Mouse (Mus musculus): ENCODE results near the gene Nlgn1.

Nlgn1 gene

GRCm38 (mm10) chr3:26194970-26195369, 137.3 kb downstream of the Nlgn1 start:
- DNase-seq = no peak

- no peak for DNase-seq
Observed at GRCm38 (mm10) chr3:26181013-26181412, 151.2 kb downstream of the Nlgn1 start.

- no peak for DNase-seq
Observed at GRCm38 (mm10) chr3:26175371-26175770, 156.9 kb downstream of the Nlgn1 start.

GRCm38 (mm10) chr3:26174257-26174656, 158.0 kb downstream of the Nlgn1 start:
- DNase-seq = peak; percentile 15 to 44

- no peak for DNase-seq
Observed at GRCm38 (mm10) chr3:26173613-26174012, 158.6 kb downstream of the Nlgn1 start.

- DNase-seq = no peak
Observed at GRCm38 (mm10) chr3:26166711-26167110, 165.5 kb downstream of the Nlgn1 start.

- DNase-seq = peak; percentile 66 to 69
Observed at GRCm38 (mm10) chr3:26153782-26154181, 178.5 kb downstream of the Nlgn1 start.

- peak; percentile 20 to 27 for DNase-seq
Observed at GRCm38 (mm10) chr3:26153036-26153741, 179.1 kb downstream of the Nlgn1 start.

GRCm38 (mm10) chr3:26152510-26153035, 179.7 kb downstream of the Nlgn1 start:
- peak; percentile 42 to 49 for DNase-seq

- no peak for DNase-seq
Observed at GRCm38 (mm10) chr3:26151351-26152020, 180.8 kb downstream of the Nlgn1 start.

- DNase-seq = no peak
Observed at GRCm38 (mm10) chr3:26146174-26146573, 186.1 kb downstream of the Nlgn1 start.

- DNase-seq = no peak
Observed at GRCm38 (mm10) chr3:26145441-26145840, 186.8 kb downstream of the Nlgn1 start.

GRCm38 (mm10) chr3:26141590-26141989, 190.7 kb downstream of the Nlgn1 start:
- DNase-seq = no peak

GRCm38 (mm10) chr3:26134839-26135651, 197.2 kb downstream of the Nlgn1 start:
- no peak for DNase-seq

- no peak for DNase-seq
Observed at GRCm38 (mm10) chr3:26130919-26131318, 201.3 kb downstream of the Nlgn1 start.

GRCm38 (mm10) chr3:26129455-26129854, 202.8 kb downstream of the Nlgn1 start:
- DNase-seq = no peak

GRCm38 (mm10) chr3:26117071-26117470, 215.2 kb downstream of the Nlgn1 start:
- DNase-seq = no peak

GRCm38 (mm10) chr3:26106361-26106760, 225.9 kb downstream of the Nlgn1 start:
- DNase-seq = no peak

- no peak for DNase-seq
Observed at GRCm38 (mm10) chr3:26105528-26105927, 226.7 kb downstream of the Nlgn1 start.

- DNase-seq = no peak
Observed at GRCm38 (mm10) chr3:26102271-26102670, 230.0 kb downstream of the Nlgn1 start.

- DNase-seq = peak; percentile 12 to 23
Observed at GRCm38 (mm10) chr3:26095551-26095950, 236.7 kb downstream of the Nlgn1 start.

- no peak for DNase-seq
Observed at GRCm38 (mm10) chr3:26069366-26069765, 262.9 kb downstream of the Nlgn1 start.

GRCm38 (mm10) chr3:26050769-26051168, 281.5 kb downstream of the Nlgn1 start:
- no peak for DNase-seq

Measured in kidney, postnatal 4 days (tissue).